Mouse (Mus musculus) heart, embryonic 15.5 days (tissue): ENCODE measurements around the gene Zp3. TPM values are rescaled to one million over a fixed set of nuclear protein-coding genes. Genes with fewer than 3 reads are reported as not detected.
A peak's percentile ranks its signal among the peaks of the same experiment; 100 is the strongest.

ENCODE experiments used
- ATAC-seq: fragments of 200-750 bp; cut with Nextera tagmentation; replicated peaks from 2 replicates; pipeline ENCODE4 v1.8.0; 2017; ENCODE audit warnings: low read depth, moderate TSS enrichment; ENCODE audit not compliant: insufficient number of reproducible peaks, insufficient read depth, low FRiP score
- H3K27ac ChIP-seq: fragments of 300-500 bp; sonication (generic); 2 replicates; pipeline ENCODE4 v1.5.1; 2015; ENCODE audit warnings: mild to moderate bottlenecking, inconsistent platforms
- H3K27me3 ChIP-seq: fragments of 300-500 bp; sonication (generic); 2 replicates; pipeline ENCODE4 v1.6.1; 2015; ENCODE audit warnings: inconsistent platforms
- H3K36me3 ChIP-seq: fragments of 300-500 bp; sonication (generic); 2 replicates; pipeline ENCODE4 v1.6.1; 2015; ENCODE audit warnings: mild to moderate bottlenecking, inconsistent platforms
- H3K4me1 ChIP-seq: fragments of 300-500 bp; sonication (generic); replicated peaks from 2 replicates; pipeline ENCODE4 v1.6.1; 2015; ENCODE audit warnings: inconsistent platforms
- H3K4me2 ChIP-seq: fragments of 300-500 bp; sonication (generic); 2 replicates; pipeline ENCODE4 v1.6.1; 2015; ENCODE audit warnings: inconsistent platforms, mild to moderate bottlenecking, moderate library complexity
- H3K4me3 ChIP-seq: fragments of 300-500 bp; sonication (generic); 2 replicates; pipeline ENCODE4 v1.5.1; 2015; ENCODE audit warnings: mild to moderate bottlenecking, inconsistent platforms
- H3K9ac ChIP-seq: fragments of 300-500 bp; sonication (generic); 2 replicates; pipeline ENCODE4 v1.6.1; 2015; ENCODE audit warnings: mild to moderate bottlenecking, inconsistent platforms
- H3K9me3 ChIP-seq: fragments of 300-500 bp; sonication (generic); replicated peaks from 2 replicates; pipeline ENCODE4 v1.6.1; 2016; ENCODE audit warnings: inconsistent platforms
- WGBS: fragments of 180-500 bp; shearing (Covaris S2); methylation state at CpG from one replicate; pipeline ENCODE4 v1.1.7; 2015; ENCODE audit warnings: mixed read lengths; 5-methylcytosine and 5-hydroxymethylcytosine counted together
- polyA plus RNA-seq: library from polyadenylated mRNA; unstranded; fragments of >200 nt; fragmentation: Nextera tagmentation; extraction: Ambion mirVana; gene quantifications from 2 replicates; pipeline ENCODE4 v1.2.1, GENCODE M21; 2015

The Zp3 gene
- polyA plus RNA-seq, 1 experiment from 2014 or later, result not detected

GRCm38 (mm10) chr5:135946621-135947020 lies 33.3 kb upstream of the Zp3 start:
- 74% methylated on average over 5 of the region's 5 CpGs for WGBS
- no peaks in the 10 kb centered on the region for H3K9me3 ChIP-seq
- H3K4me1 ChIP-seq, result peaks cover 10% of the 10 kb centered on the region
- no peak overlapping the region for H3K4me3 ChIP-seq
- ATAC-seq, result no peak
- H3K36me3 ChIP-seq, result no peaks in the 10 kb centered on the region
- H3K27ac ChIP-seq, result no peak overlapping the region
- no peak overlapping the region for H3K9ac ChIP-seq
- H3K27me3 ChIP-seq, result no peaks in the 10 kb centered on the region
- H3K4me2 ChIP-seq, result peak overlapping the region; percentile 48; the same call in 1 of the 2 replicates

GRCm38 (mm10) chr5:135950710-135951412 lies 29.0 kb upstream of the Zp3 start:
- ATAC-seq, result no peak
- H3K4me1 ChIP-seq, result peaks cover 6% of the 10 kb centered on the region
- H3K36me3 ChIP-seq, result no peaks in the 10 kb centered on the region
- no peak overlapping the region for H3K4me2 ChIP-seq
- H3K27ac ChIP-seq, result no peak overlapping the region
- H3K9me3 ChIP-seq, result no peaks in the 10 kb centered on the region
- no peak overlapping the region for H3K9ac ChIP-seq
- H3K4me3 ChIP-seq, result no peak overlapping the region
- no peaks in the 10 kb centered on the region for H3K27me3 ChIP-seq
- 80% methylated on average over 11 of the region's 11 CpGs for WGBS

- Histone ChIP-seq H3K27me3 (no peaks in the 10 kb centered on the region), H3K4me3 (no peak overlapping the region), H3K4me2 (no peak overlapping the region), H3K9ac (no peak overlapping the region), H3K4me1 (no peaks in the 10 kb centered on the region; the same call in 1 of the 2 replicates), H3K9me3 (no peaks in the 10 kb centered on the region), H3K36me3 (no peaks in the 10 kb centered on the region), H3K27ac (no peak overlapping the region)
- ATAC-seq, result no peak
- WGBS, result 80% methylated on average over 2 of the region's 2 CpGs
Measured at GRCm38 (mm10) chr5:135951660-135952059, 28.2 kb upstream of the Zp3 start.

- WGBS, result 85% methylated on average over 2 of the region's 2 CpGs
- no peaks in the 10 kb centered on the region for H3K36me3 ChIP-seq
Measured at GRCm38 (mm10) chr5:135952830-135953229, 27.1 kb upstream of the Zp3 start.

DNA sequence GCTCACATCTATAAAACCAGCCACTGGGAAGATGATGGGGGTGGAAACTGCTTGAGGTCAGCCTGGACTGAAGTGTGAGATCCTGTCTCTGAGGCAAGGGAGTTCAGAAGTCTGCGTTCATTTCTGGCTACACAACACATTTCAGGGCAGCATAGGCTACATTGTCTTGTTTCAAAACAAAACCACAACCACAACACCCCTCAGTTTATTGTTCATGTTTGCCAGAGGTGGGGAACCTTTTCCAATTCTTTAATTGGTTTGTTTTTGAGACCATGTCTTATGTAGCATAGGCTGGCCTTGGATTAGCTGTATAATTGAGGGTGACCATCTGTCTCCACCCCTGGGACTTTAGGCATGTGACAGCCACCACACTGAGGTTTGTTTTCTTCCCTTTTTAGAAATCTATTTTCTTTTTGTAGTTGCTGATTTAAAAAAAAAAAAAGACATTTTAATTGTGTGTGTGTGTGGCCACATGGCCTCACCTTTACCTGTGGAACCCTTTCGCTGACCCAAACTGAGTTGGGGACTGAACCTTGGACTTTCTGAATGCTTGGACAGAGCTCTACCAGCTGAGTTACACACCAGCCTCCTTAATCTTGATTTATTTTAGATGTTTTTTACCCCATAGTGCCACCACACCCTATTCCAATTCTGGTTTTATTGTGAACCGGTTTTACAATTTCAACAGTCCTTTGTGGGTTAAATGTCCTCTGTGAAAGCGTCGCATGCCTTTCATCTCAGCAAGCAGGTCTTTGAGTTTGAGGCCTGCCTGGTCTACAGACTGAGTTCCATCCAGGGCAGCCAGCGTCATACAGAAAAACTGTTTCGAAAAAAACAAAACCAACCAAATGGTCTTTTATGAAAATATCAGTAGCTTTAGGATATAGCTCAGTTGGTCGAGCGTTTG lies 23.3 kb upstream of the Zp3 start:
- 85% methylated on average over 9 of the region's 9 CpGs for WGBS
- Histone ChIP-seq H3K9ac (no peak overlapping the region), H3K4me1 (peaks cover 12% of the 10 kb centered on the region), H3K9me3 (no peaks in the 10 kb centered on the region), H3K27me3 (no peaks in the 10 kb centered on the region), H3K27ac (peak overlapping the region; percentile 86), H3K36me3 (no peaks in the 10 kb centered on the region), H3K4me3 (peak overlapping the region; percentile 40), H3K4me2 (peak overlapping the region; percentile 58)
- ATAC-seq, result no peak

More at GRCm38 (mm10) chr5:135952830-135953229, 27.1 kb upstream of the Zp3 start:
- Histone ChIP-seq H3K27me3 (no peaks in the 10 kb centered on the region), H3K9ac (no peak overlapping the region), H3K4me2 (no peak overlapping the region), H3K9me3 (no peaks in the 10 kb centered on the region), H3K4me3 (no peak overlapping the region), H3K27ac (no peak overlapping the region), H3K4me1 (peaks cover 4% of the 10 kb centered on the region)
- ATAC-seq, result no peak

DNA sequence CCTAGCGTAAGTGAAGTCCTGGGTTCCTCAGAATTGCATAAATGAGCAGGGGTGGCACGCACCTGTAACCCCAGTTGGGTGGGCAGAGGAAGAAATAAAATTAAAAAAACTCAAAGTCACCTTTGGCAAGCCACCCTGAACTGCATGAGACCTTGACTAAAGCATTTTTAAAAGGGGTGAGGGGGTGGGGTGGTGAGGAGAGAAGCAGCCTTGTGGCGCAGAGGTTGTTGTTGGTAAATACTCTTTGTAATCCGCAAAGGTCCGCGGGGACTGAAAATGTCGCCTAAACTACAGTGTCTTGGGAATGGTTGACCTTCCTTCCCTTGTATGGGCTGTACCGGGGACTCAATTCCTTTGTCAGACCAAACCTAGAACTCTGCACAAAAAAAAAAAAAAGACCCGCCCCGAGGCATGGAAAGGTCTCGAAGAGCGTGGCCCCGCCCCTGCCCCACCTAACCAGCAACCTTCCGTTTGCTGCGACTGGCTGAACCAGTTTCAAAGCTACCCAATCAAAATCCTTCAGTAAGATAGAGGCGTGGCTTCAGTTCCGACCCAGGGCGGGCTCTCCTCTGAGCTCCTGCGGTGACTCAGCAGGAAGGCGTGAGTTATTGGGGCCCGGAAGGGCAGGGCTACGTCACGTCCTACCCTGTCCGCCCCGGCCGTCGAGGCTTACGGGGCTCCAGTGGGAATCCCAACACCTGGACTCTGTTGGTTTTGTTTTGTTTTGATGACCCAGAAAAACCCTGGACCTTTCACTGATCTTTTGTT lies 22.5 kb upstream of the Zp3 start:
- no peaks in the 10 kb centered on the region for H3K27me3 ChIP-seq
- peak overlapping the region; percentile 86 for H3K27ac ChIP-seq
- H3K4me2 ChIP-seq, result peak overlapping the region; percentile 58
- peaks cover 16% of the 10 kb centered on the region for H3K4me1 ChIP-seq
- H3K9me3 ChIP-seq, result no peaks in the 10 kb centered on the region
- 8% methylated on average over 28 of the region's 28 CpGs for WGBS
- H3K4me3 ChIP-seq, result peak overlapping the region; percentile 40
- no peaks in the 10 kb centered on the region for H3K36me3 ChIP-seq
- H3K9ac ChIP-seq, result no peak overlapping the region
- peak; percentile 87 for ATAC-seq

- Histone ChIP-seq H3K27me3 (no peaks in the 10 kb centered on the region), H3K27ac (peak overlapping the region; percentile 86), H3K36me3 (no peaks in the 10 kb centered on the region), H3K4me2 (peak overlapping the region; percentile 58; the same call in 1 of the 2 replicates), H3K4me1 (peaks cover 21% of the 10 kb centered on the region), H3K9ac (no peak overlapping the region), H3K9me3 (no peaks in the 10 kb centered on the region), H3K4me3 (no peak overlapping the region)
- ATAC-seq, result no peak
- 91% methylated on average over 4 of the region's 4 CpGs for WGBS
Measured at GRCm38 (mm10) chr5:135958367-135958766, 21.5 kb upstream of the Zp3 start.

- Histone ChIP-seq H3K4me1 (peaks cover 23% of the 10 kb centered on the region), H3K27me3 (no peaks in the 10 kb centered on the region), H3K36me3 (no peaks in the 10 kb centered on the region), H3K4me3 (no peak overlapping the region), H3K9me3 (no peaks in the 10 kb centered on the region), H3K27ac (no peak overlapping the region), H3K9ac (no peak overlapping the region), H3K4me2 (no peak overlapping the region)
- ATAC-seq, result no peak
- WGBS, result 86% methylated on average over 7 of the region's 7 CpGs
Measured at GRCm38 (mm10) chr5:135959911-135960310, 20.0 kb upstream of the Zp3 start.

- H3K4me1 ChIP-seq, result peaks cover 34% of the 10 kb centered on the region
- H3K4me3 ChIP-seq, result no peak overlapping the region
- peak overlapping the region; percentile 95 for H3K27ac ChIP-seq
- H3K9me3 ChIP-seq, result no peaks in the 10 kb centered on the region
- 93% methylated on average over 15 of the region's 15 CpGs for WGBS
- H3K27me3 ChIP-seq, result no peaks in the 10 kb centered on the region
- no peak overlapping the region for H3K9ac ChIP-seq
- no peak for ATAC-seq
- no peaks in the 10 kb centered on the region for H3K36me3 ChIP-seq
- peak overlapping the region; percentile 98; the same call in 1 of the 2 replicates for H3K4me2 ChIP-seq
Measured at GRCm38 (mm10) chr5:135960909-135961635, 18.8 kb upstream of the Zp3 start.

- peak overlapping the region; percentile 95 for H3K27ac ChIP-seq
- no peak for ATAC-seq
- peaks cover 31% of the 10 kb centered on the region for H3K4me1 ChIP-seq
- no peaks in the 10 kb centered on the region for H3K36me3 ChIP-seq
- under 1% methylated on average over 11 of the region's 11 CpGs for WGBS
- no peaks in the 10 kb centered on the region for H3K27me3 ChIP-seq
- H3K9me3 ChIP-seq, result no peaks in the 10 kb centered on the region
- peak overlapping the region; percentile 72 for H3K4me3 ChIP-seq
- peak overlapping the region; percentile 25; the same call in 1 of the 2 replicates for H3K9ac ChIP-seq
- H3K4me2 ChIP-seq, result peak overlapping the region; percentile 98
Measured at GRCm38 (mm10) chr5:135962125-135962491, 17.8 kb upstream of the Zp3 start.
